Mouse (Mus musculus) CH12.LX (cell line): ENCODE measurements at regions not wholly inside any gene's neighbourhood (a gene's known extent, or its start where the extent isn't known, plus 50 kb on each side); places are given as distances from the start of the nearest gene placed in this dataset.

Experiments
- DNase-seq: peaks from one replicate; pipeline ENCODE4 v3.0.0-alpha.2; 2013; ENCODE audit errors: extremely low read depth
- H3K27ac ChIP-seq: 2 replicates; pipeline ENCODE4 v1.5.1; 2012; ENCODE audit warnings: low read depth, mild to moderate bottlenecking, control low read depth, moderate library complexity; ENCODE audit not compliant: insufficient read depth
- H3K27me3 ChIP-seq: replicated peaks from 2 replicates; pipeline ENCODE3; 2012; ENCODE audit warnings: inconsistent platforms
- H3K36me3 ChIP-seq, 2 experiments: replicated peaks in 1 of 2; 2 replicates each; pipeline versions ENCODE3 to v1.6.1; 2012; ENCODE audit warnings: inconsistent platforms in 1 of 2, low read length in 1 of 2, mild to moderate bottlenecking in 1 of 2, mixed read lengths in 1 of 2, moderate library complexity in 1 of 2; ENCODE audit not compliant: control insufficient read depth in 1 of 2, insufficient read depth in 1 of 2
- H3K4me1 ChIP-seq, 2 experiments: 2 replicates each; pipeline ENCODE4 v1.6.1; 2012; ENCODE audit warnings: inconsistent platforms in 1 of 2, moderate library complexity in 1 of 2; ENCODE audit not compliant: insufficient read depth in 2 of 2, control insufficient read depth in 1 of 2
- H3K4me2 ChIP-seq: 2 replicates; pipeline ENCODE4 v1.6.1; 2012; ENCODE audit warnings: low read depth, mild to moderate bottlenecking, control low read depth; ENCODE audit not compliant: poor library complexity, insufficient read depth, severe bottlenecking
- H3K4me3 ChIP-seq, 3 experiments: fragments of 150-350 bp in 1 of 3; sonication (generic) in 1 of 3; replicated peaks in 1 of 3; 2 replicates each; pipeline versions ENCODE3 to v1.5.1; 2011 to 2012; ENCODE audit warnings: low read depth in 2 of 3, low read length in 2 of 3, mild to moderate bottlenecking in 2 of 3, moderate library complexity in 2 of 3, control low read depth in 1 of 3, improper control_type of control experiment in 1 of 3, inconsistent platforms in 1 of 3, mixed read lengths in 1 of 3; ENCODE audit not compliant: poor library complexity in 1 of 3
- H3K79me2 ChIP-seq: replicated peaks from 2 replicates; pipeline ENCODE4 v1.6.1; 2012; ENCODE audit warnings: mild to moderate bottlenecking, moderate library complexity; ENCODE audit not compliant: control insufficient read depth, poor library complexity, insufficient read depth, severe bottlenecking; ENCODE audit errors: extremely low read depth
- H3K9ac ChIP-seq: 2 replicates; pipeline ENCODE4 v1.6.1; 2012; ENCODE audit warnings: low read depth, mild to moderate bottlenecking, control low read depth, moderate library complexity; ENCODE audit not compliant: insufficient read depth
- H3K9me3 ChIP-seq: replicated peaks from 2 replicates; pipeline ENCODE3; 2012; ENCODE audit warnings: low read length, inconsistent platforms, mixed read lengths
- BHLHE40 ChIP-seq: IDR thresholded peaks from 2 replicates; pipeline ENCODE4 v1.6.1; 2011; ENCODE audit warnings: mild to moderate bottlenecking, low read depth, low read length, improper control_type of control experiment
- CHD1 ChIP-seq: IDR thresholded peaks from 2 replicates; pipeline ENCODE4 v1.6.1; 2012; ENCODE audit warnings: low read depth, low read length, improper control_type of control experiment, inconsistent platforms
- ELF1 ChIP-seq: IDR thresholded peaks from 2 replicates; pipeline ENCODE4 v1.6.1; 2014; ENCODE audit warnings: low read depth, mild to moderate bottlenecking, inconsistent platforms, low read length, improper control_type of control experiment
- EP300 ChIP-seq: IDR thresholded peaks from 2 replicates; pipeline ENCODE4 v1.6.1; 2011; ENCODE audit warnings: low read length, improper control_type of control experiment
- ETS1 ChIP-seq: conservative IDR thresholded peaks from 2 replicates; pipeline ENCODE4 v1.6.1; 2012; ENCODE audit warnings: low read depth, mild to moderate bottlenecking, inconsistent platforms, low read length, improper control_type of control experiment, moderate library complexity
- GABPA ChIP-seq: IDR thresholded peaks from 2 replicates; pipeline ENCODE4 v1.6.1; 2012; ENCODE audit warnings: low read depth, low read length, improper control_type of control experiment, inconsistent platforms; ENCODE audit not compliant: insufficient replicate concordance
- IRF4 ChIP-seq: IDR thresholded peaks from 2 replicates; pipeline ENCODE4 v1.6.1; 2014; ENCODE audit warnings: low read depth, mild to moderate bottlenecking, inconsistent platforms, low read length, improper control_type of control experiment
- KAT2A ChIP-seq: IDR thresholded peaks from 2 replicates; pipeline ENCODE4 v1.6.1; 2012; ENCODE audit warnings: low read length, improper control_type of control experiment, inconsistent platforms; ENCODE audit not compliant: insufficient replicate concordance
- MAX ChIP-seq: IDR thresholded peaks from 2 replicates; pipeline ENCODE4 v1.6.1; 2011; ENCODE audit warnings: low read length, improper control_type of control experiment
- MEF2A ChIP-seq: IDR thresholded peaks from 2 replicates; pipeline ENCODE4 v1.6.1; 2014; ENCODE audit warnings: low read depth, mild to moderate bottlenecking, inconsistent platforms, low read length, improper control_type of control experiment, borderline replicate concordance
- MXI1 ChIP-seq: IDR thresholded peaks from 2 replicates; pipeline ENCODE4 v1.6.1; 2011; ENCODE audit warnings: mild to moderate bottlenecking, low read depth, low read length, improper control_type of control experiment
- NRF1 ChIP-seq: IDR thresholded peaks from 2 replicates; pipeline ENCODE4 v1.6.1; 2014; ENCODE audit warnings: low read depth, mild to moderate bottlenecking, inconsistent platforms, low read length, improper control_type of control experiment, moderate library complexity
- PAX5 ChIP-seq: IDR thresholded peaks from 2 replicates; pipeline ENCODE4 v1.6.1; 2012; ENCODE audit warnings: low read length, inconsistent platforms, mixed read lengths
- RCOR1 ChIP-seq: conservative IDR thresholded peaks from 2 replicates; pipeline ENCODE4 v1.6.1; 2012; ENCODE audit warnings: low read depth, mild to moderate bottlenecking, inconsistent platforms, low read length, improper control_type of control experiment
- SMC3 ChIP-seq: IDR thresholded peaks from 2 replicates; pipeline ENCODE4 v1.6.1; 2011; ENCODE audit warnings: low read depth, low read length, improper control_type of control experiment
- TBP ChIP-seq: conservative IDR thresholded peaks from 2 replicates; pipeline ENCODE4 v1.6.1; 2011; ENCODE audit warnings: low read depth, low read length, improper control_type of control experiment
- USF1 ChIP-seq: IDR thresholded peaks from 2 replicates; pipeline ENCODE4 v1.6.1; 2014; ENCODE audit warnings: low read depth, mild to moderate bottlenecking, inconsistent platforms, low read length, improper control_type of control experiment
- USF2 ChIP-seq: conservative IDR thresholded peaks from 2 replicates; pipeline ENCODE4 v1.6.1; 2011; ENCODE audit warnings: low read depth, low read length, improper control_type of control experiment
- ZC3H11A ChIP-seq: IDR thresholded peaks from 2 replicates; pipeline ENCODE4 v1.6.1; 2012; ENCODE audit warnings: low read depth, mild to moderate bottlenecking, inconsistent platforms, low read length, improper control_type of control experiment
- ZMIZ1 ChIP-seq: IDR thresholded peaks from 2 replicates; pipeline ENCODE4 v1.6.1; 2012; ENCODE audit warnings: low read depth, mild to moderate bottlenecking, inconsistent platforms, low read length, improper control_type of control experiment
- dilution Hi-C: fragments of 300-500 bp; cut with MboI; formaldehyde crosslinking; loops from 2 replicates; pipeline ENCODE4 v1.14.3; 2020; ENCODE audit warnings: low sequenced_read_pairs; ENCODE audit not compliant: extremely low pct_unique_long_range_greater_than_20kb, extremely low pct_ligation_motif_present
- in situ Hi-C: fragments of 300-500 bp; cut with MboI; formaldehyde crosslinking; loops from 3 replicates; pipeline ENCODE4 v1.14.3; 2019; ENCODE audit warnings: low sequenced_read_pairs, low pct_ligation_motif_present, low pct_unique_long_range_greater_than_20kb, mixed read lengths

GRCm38 (mm10) chr1:184497007-184497406, 235.4 kb downstream of the Hlx start:
- peaks cover 6% of the 10 kb centered on the region for H3K9me3 ChIP-seq
- no peak overlapping the region for H3K4me3 ChIP-seq
- TF ChIP-seq RCOR1 (no peak), MAX (no peak), USF2 (no peak), EP300 (no peak), ELF1 (no peak), ZMIZ1 (no peak), BHLHE40 (no peak)
- TF ChIP-seq, all 38 proteins: peak for 0
- Histone ChIP-seq H3K27ac (no peak overlapping the region), H3K79me2 (no peaks in the 10 kb centered on the region), H3K27me3 (no peaks in the 10 kb centered on the region), H3K36me3 (no peaks in the 10 kb centered on the region), H3K4me1 (no peaks in the 10 kb centered on the region), H3K4me2 (no peak overlapping the region), H3K9ac (no peak overlapping the region)
- dilution Hi-C loops, result no loop called here
- in situ Hi-C loops, result no loop called here
- DNase-seq, result no peak

- H3K79me2 ChIP-seq, result no peaks in the 10 kb centered on the region
- H3K27me3 ChIP-seq, result no peaks in the 10 kb centered on the region
- no peak for DNase-seq
- no peak overlapping the region for H3K4me2 ChIP-seq
- H3K27ac ChIP-seq, result no peak overlapping the region
- dilution Hi-C loops (no loop called here), in situ Hi-C loops (no loop called here)
- TF ChIP-seq ELF1 (no peak), ETS1 (no peak), ZMIZ1 (no peak), PAX5 (no peak), NRF1 (no peak), GABPA (no peak), SMC3 (no peak), USF1 (no peak), MXI1 (no peak), ZC3H11A (no peak), KAT2A (no peak), CHD1 (no peak), TBP (no peak), IRF4 (no peak), EP300 (no peak), MEF2A (no peak)
- no peak overlapping the region for H3K4me3 ChIP-seq
- no peaks in the 10 kb centered on the region for H3K36me3 ChIP-seq
- no peaks in the 10 kb centered on the region; a peak in 1 of 4 replicates for H3K4me1 ChIP-seq
- H3K9me3 ChIP-seq, result peaks cover 6% of the 10 kb centered on the region
- H3K9ac ChIP-seq, result no peak overlapping the region
Observed at GRCm38 (mm10) chr1:184493811-184494210, 238.6 kb downstream of the Hlx start.
